Mouse (Mus musculus) thymus, adult 2 months (tissue): ENCODE data around the gene Prkn.

Experiments
- CTCF ChIP-seq: fragments of 200-500 bp; IDR thresholded peaks from 2 replicates; pipeline ENCODE4 v1.5.1; 2012; ENCODE audit warnings: mild to moderate bottlenecking, control low read depth, low read length, moderate library complexity, borderline replicate concordance; ENCODE audit not compliant: control insufficient read depth, poor library complexity, insufficient read depth; ENCODE audit errors: extremely low read depth
- POLR2A ChIP-seq: fragments of 200-500 bp; IDR thresholded peaks from 2 replicates; pipeline ENCODE4 v1.6.1; 2012; ENCODE audit warnings: mild to moderate bottlenecking, low read length, control low read depth, moderate library complexity; ENCODE audit not compliant: control insufficient read depth, poor library complexity, insufficient read depth; ENCODE audit errors: extremely low read depth

DNA sequence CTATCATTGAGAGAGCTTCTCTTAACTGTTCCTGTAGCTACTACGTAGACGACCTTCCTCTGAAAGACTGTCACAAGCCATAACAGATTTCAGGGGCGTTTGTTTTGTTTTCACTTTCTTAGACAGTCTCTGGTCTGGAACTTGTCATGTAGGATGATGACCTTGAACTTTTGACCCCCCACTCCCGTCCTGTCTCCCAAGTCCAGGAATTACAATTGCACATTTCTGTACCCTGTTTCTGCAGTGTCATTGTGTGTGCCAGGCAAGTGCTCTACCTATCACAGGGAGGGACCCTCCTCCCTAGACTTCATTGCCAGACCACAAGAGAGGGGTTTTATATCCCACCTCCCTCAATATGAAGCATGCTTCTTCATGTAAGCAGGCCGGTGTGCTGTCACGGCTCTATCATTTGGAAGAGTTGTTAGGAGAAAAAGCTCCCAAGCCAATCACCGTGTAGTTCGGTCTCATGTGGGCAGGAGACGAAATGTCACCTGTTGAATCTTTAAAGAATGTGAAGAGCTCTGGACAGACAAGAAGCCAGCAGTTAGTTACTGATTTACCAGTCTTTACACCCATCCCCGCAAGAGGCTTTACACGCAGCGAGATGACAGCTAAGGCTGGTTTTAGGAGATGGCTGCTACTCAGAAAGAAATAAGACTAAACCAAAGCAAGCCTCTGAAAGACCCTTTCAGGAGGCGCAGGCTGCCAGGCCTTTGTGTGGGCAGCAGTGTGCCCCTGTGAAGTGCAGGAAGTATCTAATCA is 1027.3 kb downstream of the Prkn start:
- TF ChIP-seq CTCF (no peak), POLR2A (no peak)
